Mouse (Mus musculus) layer of hippocampus, adult 8-10 months (tissue): ENCODE measurements at regions not wholly inside any gene's neighbourhood (a gene's known extent, or its start where the extent isn't known, plus 50 kb on each side); places are given as distances from the start of the nearest gene placed in this dataset.
"Not testable (repeated sequence)": the region's sequence is repeated elsewhere in the genome, so short reads cannot be mapped to it uniquely, and the experiment has no call there.

Source experiments
- DNase-seq, 2 experiments: peaks; one replicate each; pipeline ENCODE4 v3.0.0; 2022; ENCODE audit warnings: low spot score in 2 of 2

GRCm38 (mm10) chr16:15157852-15158251 lies 159.4 kb upstream of the Gm21897 start:
- no peak for DNase-seq

GRCm38 (mm10) chr16:15175516-15175915 lies 141.7 kb upstream of the Gm21897 start:
- DNase-seq = no peak

GRCm38 (mm10) chr16:15185714-15186113 lies 131.5 kb upstream of the Gm21897 start:
- DNase-seq = no peak

GRCm38 (mm10) chr16:15194926-15195711 lies 122.1 kb upstream of the Gm21897 start:
- no peak for DNase-seq

- not testable (repeated sequence) for DNase-seq
These were observed 121.3 kb upstream of the Gm21897 start for GRCm38 (mm10) chr16:15195931-15196330.

- no peak for DNase-seq
These were observed 120.4 kb upstream of the Gm21897 start for GRCm38 (mm10) chr16:15196855-15197254.

GRCm38 (mm10) chr16:15215921-15216320 lies 101.3 kb upstream of the Gm21897 start:
- no peak for DNase-seq

- no peak for DNase-seq
These were observed 96.2 kb upstream of the Gm21897 start for GRCm38 (mm10) chr16:15220961-15221547.

- no peak for DNase-seq
These were observed 79.4 kb upstream of the Gm21897 start for GRCm38 (mm10) chr16:15237836-15238235.

- DNase-seq = no peak
These were observed 78.8 kb upstream of the Gm21897 start for GRCm38 (mm10) chr16:15238449-15238848.

- DNase-seq = no peak
These were observed 67.1 kb upstream of the Gm21897 start for GRCm38 (mm10) chr16:15250186-15250585.

GRCm38 (mm10) chr16:15251686-15252085 lies 65.6 kb upstream of the Gm21897 start:
- DNase-seq = no peak

GRCm38 (mm10) chr16:15252666-15253347 lies 64.5 kb upstream of the Gm21897 start:
- no peak for DNase-seq

GRCm38 (mm10) chr16:15253348-15253693 lies 63.9 kb upstream of the Gm21897 start:
- DNase-seq = no peak

- no peak for DNase-seq
These were observed 62.6 kb upstream of the Gm21897 start for GRCm38 (mm10) chr16:15254669-15255068.

- DNase-seq = no peak
These were observed 57.8 kb upstream of the Gm21897 start for GRCm38 (mm10) chr16:15259474-15259873.

- no peak for DNase-seq
These were observed 57.2 kb upstream of the Gm21897 start for GRCm38 (mm10) chr16:15260069-15260468.
